Mouse (Mus musculus): ENCODE measurements around the gene Ankef1. TPM values are rescaled to one million over a fixed set of nuclear protein-coding genes. Genes with fewer than 3 reads are reported as not detected.

Gene Ankef1
- polyA plus RNA-seq (2015; fragmentation: Nextera tagmentation; extraction: Ambion mirVana) = 0.33 and 0.36 TPM in 2 replicates

GRCm38 (mm10) chr2:136501651-136502050 is at the start of gene Ankef1:
Ankef1 (plus strand) TSS chr2:136501910.
- Histone ChIP-seq H3K4me2 (no peak within 1 kb of the TSS), H3K4me3 (no peak within 1 kb of the TSS), H3K9ac (no peak within 1 kb of the TSS), H3K36me3 (no peaks in the 10 kb centered on the region), H3K27me3 (no peaks in the 10 kb centered on the region), H3K4me1 (no peaks in the 10 kb centered on the region), H3K27ac (no peak within 1 kb of the TSS), H3K9me3 (no peaks in the 10 kb centered on the region)
- WGBS = 86% methylated on average over 1 of the region's 1 CpGs
- no peak for ATAC-seq (ENCODE audit: borderline replicate concordance, extremely low read depth, low FRiP score, low TSS enrichment)

- Histone ChIP-seq H3K4me1 (no peaks in the 10 kb centered on the region), H3K27me3 (no peaks in the 10 kb centered on the region), H3K36me3 (no peaks in the 10 kb centered on the region), H3K9ac (no peak overlapping the region), H3K4me2 (no peak overlapping the region), H3K4me3 (no peak overlapping the region), H3K9me3 (no peaks in the 10 kb centered on the region), H3K27ac (no peak overlapping the region)
- 33% methylated on average over 2 of the region's 2 CpGs for WGBS
- ATAC-seq (ENCODE audit: borderline replicate concordance, extremely low read depth, low FRiP score, low TSS enrichment) = no peak
Measured at GRCm38 (mm10) chr2:136456468-136456867, 45.2 kb upstream of the Ankef1 start.

- H3K9ac ChIP-seq = no peak overlapping the region
- H3K9me3 ChIP-seq = no peaks in the 10 kb centered on the region
- ATAC-seq (ENCODE audit: borderline replicate concordance, extremely low read depth, low FRiP score, low TSS enrichment) = no peak
- H3K36me3 ChIP-seq = no peaks in the 10 kb centered on the region
- H3K4me3 ChIP-seq = no peak overlapping the region
- no peaks in the 10 kb centered on the region for H3K27me3 ChIP-seq
- no peak overlapping the region for H3K27ac ChIP-seq
- no peak overlapping the region for H3K4me2 ChIP-seq
- no peaks in the 10 kb centered on the region for H3K4me1 ChIP-seq
- WGBS = 52% methylated on average over 3 of the region's 3 CpGs
Measured at GRCm38 (mm10) chr2:136456875-136457274, 44.8 kb upstream of the Ankef1 start.

GRCm38 (mm10) chr2:136477656-136478055 is 24.1 kb upstream of the Ankef1 start:
- Histone ChIP-seq H3K4me1 (no peaks in the 10 kb centered on the region), H3K27me3 (no peaks in the 10 kb centered on the region), H3K9ac (no peak overlapping the region), H3K27ac (no peak overlapping the region), H3K9me3 (no peaks in the 10 kb centered on the region), H3K36me3 (no peaks in the 10 kb centered on the region), H3K4me3 (no peak overlapping the region), H3K4me2 (no peak overlapping the region)
- ATAC-seq (ENCODE audit: borderline replicate concordance, extremely low read depth, low FRiP score, low TSS enrichment) = no peak
- WGBS = 37% methylated on average over 3 of the region's 3 CpGs

GRCm38 (mm10) chr2:136482269-136482668 is 19.4 kb upstream of the Ankef1 start:
- Histone ChIP-seq H3K4me3 (no peak overlapping the region), H3K36me3 (no peaks in the 10 kb centered on the region), H3K4me1 (peaks cover 3% of the 10 kb centered on the region; the same call in 1 of the 2 replicates), H3K4me2 (no peak overlapping the region), H3K9me3 (no peaks in the 10 kb centered on the region), H3K27ac (no peak overlapping the region), H3K9ac (no peak overlapping the region), H3K27me3 (no peaks in the 10 kb centered on the region)
- WGBS = 65% methylated on average over 5 of the region's 5 CpGs
- ATAC-seq (ENCODE audit: borderline replicate concordance, extremely low read depth, low FRiP score, low TSS enrichment) = no peak

- H3K27ac ChIP-seq = no peak overlapping the region
- peaks cover 3% of the 10 kb centered on the region; the same call in 1 of the 2 replicates for H3K4me1 ChIP-seq
- WGBS = 69% methylated on average over 3 of the region's 3 CpGs
- no peak overlapping the region for H3K9ac ChIP-seq
- no peak for ATAC-seq (ENCODE audit: borderline replicate concordance, extremely low read depth, low FRiP score, low TSS enrichment)
- H3K9me3 ChIP-seq = no peaks in the 10 kb centered on the region
- no peaks in the 10 kb centered on the region for H3K36me3 ChIP-seq
- H3K27me3 ChIP-seq = no peaks in the 10 kb centered on the region
- H3K4me2 ChIP-seq = no peak overlapping the region
- H3K4me3 ChIP-seq = no peak overlapping the region
Measured at GRCm38 (mm10) chr2:136483058-136483457, 18.7 kb upstream of the Ankef1 start.

GRCm38 (mm10) chr2:136484955-136485354 is 16.8 kb upstream of the Ankef1 start:
- H3K36me3 ChIP-seq = no peaks in the 10 kb centered on the region
- H3K4me3 ChIP-seq = no peak overlapping the region
- no peak for ATAC-seq (ENCODE audit: borderline replicate concordance, extremely low read depth, low FRiP score, low TSS enrichment)
- H3K9ac ChIP-seq = no peak overlapping the region
- no peak overlapping the region for H3K4me2 ChIP-seq
- H3K9me3 ChIP-seq = no peaks in the 10 kb centered on the region
- H3K4me1 ChIP-seq = peaks cover 3% of the 10 kb centered on the region; the same call in 1 of the 2 replicates
- no peak overlapping the region for H3K27ac ChIP-seq
- WGBS = 60% methylated on average over 3 of the region's 3 CpGs
- no peaks in the 10 kb centered on the region for H3K27me3 ChIP-seq

GRCm38 (mm10) chr2:136485401-136485800 is 16.3 kb upstream of the Ankef1 start:
- Histone ChIP-seq H3K27ac (no peak overlapping the region), H3K4me1 (peaks cover 3% of the 10 kb centered on the region; the same call in 1 of the 2 replicates), H3K36me3 (no peaks in the 10 kb centered on the region), H3K4me2 (no peak overlapping the region; the same call in 1 of the 2 replicates), H3K27me3 (no peaks in the 10 kb centered on the region), H3K9me3 (no peaks in the 10 kb centered on the region), H3K4me3 (no peak overlapping the region), H3K9ac (no peak overlapping the region)
- 93% methylated on average over 1 of the region's 1 CpGs for WGBS
- ATAC-seq (ENCODE audit: borderline replicate concordance, extremely low read depth, low FRiP score, low TSS enrichment) = no peak

- no peaks in the 10 kb centered on the region for H3K9me3 ChIP-seq
- H3K9ac ChIP-seq = no peak overlapping the region
- H3K4me2 ChIP-seq = no peak overlapping the region; the same call in 1 of the 2 replicates
- WGBS = 12% methylated on average over 6 of the region's 6 CpGs
- H3K36me3 ChIP-seq = no peaks in the 10 kb centered on the region
- 0 out of 2 replicates have a peak overlapping the region, but pooled peaks have one; percentile 44 for H3K27ac ChIP-seq
- no peak overlapping the region for H3K4me3 ChIP-seq
- peak; percentile 81 for ATAC-seq (ENCODE audit: borderline replicate concordance, extremely low read depth, low FRiP score, low TSS enrichment)
- no peaks in the 10 kb centered on the region for H3K27me3 ChIP-seq
- peaks cover 3% of the 10 kb centered on the region; the same call in 1 of the 2 replicates for H3K4me1 ChIP-seq
Measured at GRCm38 (mm10) chr2:136485815-136486619, 15.7 kb upstream of the Ankef1 start.

GRCm38 (mm10) chr2:136486986-136487385 is 14.7 kb upstream of the Ankef1 start:
- no peak for ATAC-seq (ENCODE audit: borderline replicate concordance, extremely low read depth, low FRiP score, low TSS enrichment)
- 76% methylated on average over 5 of the region's 5 CpGs for WGBS
- Histone ChIP-seq H3K4me2 (no peak overlapping the region), H3K36me3 (no peaks in the 10 kb centered on the region), H3K4me3 (no peak overlapping the region), H3K9ac (no peak overlapping the region), H3K27ac (no peak overlapping the region), H3K4me1 (peaks cover 3% of the 10 kb centered on the region; the same call in 1 of the 2 replicates), H3K27me3 (no peaks in the 10 kb centered on the region), H3K9me3 (no peaks in the 10 kb centered on the region)

GRCm38 (mm10) chr2:136511073-136511472 is 9.4 kb downstream of the Ankef1 start:
- H3K9me3 ChIP-seq = no peaks in the 10 kb centered on the region
- no peaks in the 10 kb centered on the region for H3K36me3 ChIP-seq
- no peaks in the 10 kb centered on the region for H3K27me3 ChIP-seq
- H3K4me1 ChIP-seq = no peaks in the 10 kb centered on the region
- no peak overlapping the region for H3K9ac ChIP-seq
- WGBS = 56% methylated on average over 5 of the region's 5 CpGs
- H3K4me3 ChIP-seq = no peak overlapping the region
- no peak overlapping the region for H3K27ac ChIP-seq
- H3K4me2 ChIP-seq = no peak overlapping the region
- no peak for ATAC-seq (ENCODE audit: borderline replicate concordance, extremely low read depth, low FRiP score, low TSS enrichment)

GRCm38 (mm10) chr2:136511756-136512155 is 10.0 kb downstream of the Ankef1 start:
- ATAC-seq (ENCODE audit: borderline replicate concordance, extremely low read depth, low FRiP score, low TSS enrichment) = no peak
- H3K4me3 ChIP-seq = no peak overlapping the region
- H3K9ac ChIP-seq = no peak overlapping the region
- H3K4me2 ChIP-seq = no peak overlapping the region
- WGBS = 70% methylated on average over 4 of the region's 4 CpGs
- H3K27ac ChIP-seq = no peak overlapping the region
- no peaks in the 10 kb centered on the region for H3K4me1 ChIP-seq
- no peaks in the 10 kb centered on the region for H3K27me3 ChIP-seq
- H3K9me3 ChIP-seq = no peaks in the 10 kb centered on the region
- H3K36me3 ChIP-seq = no peaks in the 10 kb centered on the region
